Mouse (Mus musculus) liver, postnatal 0 days (tissue): ENCODE data around the gene Acsbg1.
A peak's percentile ranks its signal among the peaks of the same experiment; 100 is the strongest.

Source experiments
- CTCF ChIP-seq: sonication (generic); IDR thresholded peaks from 2 replicates; pipeline ENCODE4 v1.5.1; 2016; ENCODE audit warnings: antibody characterized with exemption, low read depth
- EP300 ChIP-seq: IDR thresholded peaks from 2 replicates; pipeline ENCODE4 v1.6.1; 2016; ENCODE audit warnings: antibody characterized with exemption, low read depth, mild to moderate bottlenecking

DNA sequence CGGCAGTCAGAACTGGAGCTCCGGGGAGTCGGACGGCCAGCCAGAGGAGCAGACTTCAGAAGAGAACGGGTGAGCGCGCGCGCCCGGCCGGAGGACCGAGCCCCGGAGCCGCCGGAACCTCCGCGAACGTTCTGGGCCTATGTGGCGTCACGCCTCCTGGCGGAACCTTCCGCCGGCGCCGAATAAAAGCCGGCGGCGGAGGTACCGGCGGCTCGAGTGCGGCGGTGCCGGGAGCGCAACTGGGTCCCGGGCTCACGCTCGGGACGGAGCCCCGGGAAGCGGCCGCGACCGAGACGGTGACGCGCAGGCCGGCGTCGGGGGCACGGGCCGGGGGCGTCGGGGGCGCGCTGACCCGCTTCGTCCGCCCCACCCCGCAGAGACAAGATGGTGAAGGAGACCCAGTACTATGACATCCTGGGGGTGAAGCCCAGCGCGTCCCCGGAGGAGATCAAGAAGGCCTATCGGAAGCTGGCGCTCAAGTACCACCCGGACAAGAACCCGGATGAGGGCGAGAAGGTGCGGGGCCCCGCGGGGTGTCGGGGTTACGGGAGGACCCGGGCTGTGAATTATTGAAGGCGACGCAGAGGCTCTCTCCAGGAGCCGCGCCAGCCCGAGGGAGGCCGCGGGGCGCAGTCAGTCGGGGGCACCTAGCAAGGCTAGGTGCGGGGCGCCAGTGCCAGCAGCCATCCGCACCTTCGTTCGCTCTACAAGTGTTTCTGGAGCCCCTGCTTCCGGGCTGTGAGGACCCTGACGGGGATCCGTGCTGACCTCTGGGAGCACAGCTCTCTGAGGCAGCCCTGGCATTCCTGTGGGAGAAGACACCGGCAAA is 37.9 kb upstream of the Acsbg1 start:
- TF ChIP-seq CTCF (peak; percentile 31), EP300 (no peak)
